Mouse (Mus musculus): ENCODE measurements around the gene Nol12. TPM values are rescaled to one million over a fixed set of nuclear protein-coding genes. Genes with fewer than 3 reads are reported as not detected.

The Nol12 gene
- total and polyA plus RNA-seq, 3 experiments = 13.7 to 91.1 (median 33.2) TPM

GRCm38 (mm10) chr15:78923585-78923984 lies 11.1 kb upstream of the Nol12 start:
- in situ Hi-C loops (cut with MboI; ENCODE audit: low pct_ligation_motif_present, low pct_unique_long_range_greater_than_20kb, low sequenced_read_pairs) (loop anchor here (25.0 kb wide), 1 partner anchor 414 kb away; the partner anchor contains the start of genes Maff and Pla2g6), dilution Hi-C loops (cut with MboI; ENCODE audit: extremely low pct_ligation_motif_present, extremely low pct_unique_long_range_greater_than_20kb, low sequenced_read_pairs) (no loop called here)
- H3K27ac ChIP-seq (ENCODE audit: insufficient read depth, low read depth) = peak overlapping the region; percentile 68

GRCm38 (mm10) chr15:78925129-78925528 lies 9.6 kb upstream of the Nol12 start:
- dilution Hi-C loops (cut with MboI; ENCODE audit: extremely low pct_ligation_motif_present, extremely low pct_unique_long_range_greater_than_20kb, low sequenced_read_pairs) (no loop called here), in situ Hi-C loops (cut with MboI; ENCODE audit: low pct_ligation_motif_present, low pct_unique_long_range_greater_than_20kb, low sequenced_read_pairs) (no loop called here)
- Histone ChIP-seq H3K79me2 (replicated peaks; ENCODE audit: control insufficient read depth, extremely low read depth, insufficient read depth, poor library complexity, severe bottlenecking) (peaks cover 4% of the 10 kb centered on the region; the same call in 1 of the 2 replicates), H3K27ac (ENCODE audit: insufficient read depth, low read depth) (peak overlapping the region; percentile 70), H3K9me3 (replicated peaks; ENCODE audit: low read length) (peaks cover 3% of the 10 kb centered on the region), H3K4me1 (ENCODE audit: control insufficient read depth in 1 of 2, insufficient read depth in 2 of 2) (peaks cover 33 to 63% of the 10 kb centered on the region in 2 experiments), H3K4me3 (replicated peaks in 1 of 3; ENCODE audit: low read depth in 2 of 3, low read length in 2 of 3, poor library complexity in 1 of 3) (no peak overlapping the region), H3K9ac (ENCODE audit: insufficient read depth, low read depth) (no peak overlapping the region), H3K36me3 (replicated peaks in 1 of 2; ENCODE audit: control insufficient read depth in 1 of 2, insufficient read depth in 1 of 2, low read length in 1 of 2) (peaks cover 10 to 19% of the 10 kb centered on the region in 2 experiments), H3K4me2 (ENCODE audit: insufficient read depth, low read depth, poor library complexity, severe bottlenecking) (no peak overlapping the region), H3K27me3 (replicated peaks) (no peaks in the 10 kb centered on the region)
- TF ChIP-seq KAT2A (IDR thresholded peaks at IDR 0.05; ENCODE audit: insufficient replicate concordance, low read length) (no peak), MXI1 (IDR thresholded peaks at IDR 0.05; ENCODE audit: low read depth, low read length) (no peak), TCF12 (IDR thresholded peaks at IDR 0.05; ENCODE audit: low read depth, low read length) (no peak), ZKSCAN1 (IDR thresholded peaks at IDR 0.05; ENCODE audit: borderline replicate concordance, low read depth, low read length) (no peak), MEF2A (IDR thresholded peaks at IDR 0.05; ENCODE audit: borderline replicate concordance, low read depth, low read length) (no peak), ZNF384 (IDR thresholded peaks at IDR 0.05; ENCODE audit: low read depth, low read length) (no peak), SMC3 (IDR thresholded peaks at IDR 0.05; ENCODE audit: low read depth, low read length) (no peak), USF2 (conservative IDR thresholded peaks at IDR 0.05; ENCODE audit: low read depth, low read length) (no peak), TBP (conservative IDR thresholded peaks at IDR 0.05; ENCODE audit: low read depth, low read length) (no peak), USF1 (IDR thresholded peaks at IDR 0.05; ENCODE audit: low read depth, low read length) (no peak), JUND (conservative IDR thresholded peaks at IDR 0.05; ENCODE audit: low read depth, low read length) (no peak), RAD21 (IDR thresholded peaks at IDR 0.05; ENCODE audit: low read depth, low read length) (no peak), GABPA (IDR thresholded peaks at IDR 0.05; ENCODE audit: insufficient replicate concordance, low read depth, low read length) (no peak)
- DNase-seq (ENCODE audit: extremely low read depth) = no peak

More at GRCm38 (mm10) chr15:78923585-78923984, 11.1 kb upstream of the Nol12 start:
- H3K36me3 ChIP-seq (replicated peaks in 1 of 2; ENCODE audit: control insufficient read depth in 1 of 2, insufficient read depth in 1 of 2, low read length in 1 of 2) = peaks cover 0 to 14% of the 10 kb centered on the region in 2 experiments
- H3K4me3 ChIP-seq (replicated peaks in 1 of 3; ENCODE audit: low read depth in 2 of 3, low read length in 2 of 3, poor library complexity in 1 of 3) = peak overlapping the region; percentile 17 to 49 (median 29)
- TF ChIP-seq TBP (conservative IDR thresholded peaks at IDR 0.05; ENCODE audit: low read depth, low read length) (peak; percentile 45; the same call in 1 of the 2 replicates), ETS1 (conservative IDR thresholded peaks at IDR 0.05; ENCODE audit: low read depth, low read length) (peak; percentile 67), SMC3 (IDR thresholded peaks at IDR 0.05; ENCODE audit: low read depth, low read length) (no peak), EP300 (IDR thresholded peaks at IDR 0.05; ENCODE audit: low read length) (peak; percentile 47; the same call in 1 of the 2 replicates), NRF1 (IDR thresholded peaks at IDR 0.05; ENCODE audit: low read depth, low read length) (0 out of 2 replicates have a peak, but pooled peaks have one; percentile 20), KAT2A (IDR thresholded peaks at IDR 0.05; ENCODE audit: insufficient replicate concordance, low read length) (no peak), HCFC1 (IDR thresholded peaks at IDR 0.05; ENCODE audit: low read depth, low read length) (no peak; the same call in 1 of the 2 replicates), TCF12 (IDR thresholded peaks at IDR 0.05; ENCODE audit: low read depth, low read length) (peak; percentile 84), POLR2A (IDR thresholded peaks at IDR 0.05; ENCODE audit: low read depth, low read length) (peak; percentile 78), MAZ (IDR thresholded peaks at IDR 0.05; ENCODE audit: low read depth, low read length) (no peak), ZC3H11A (IDR thresholded peaks at IDR 0.05; ENCODE audit: low read depth, low read length) (no peak), POLR2AphosphoS2 (IDR thresholded peaks at IDR 0.05; ENCODE audit: low read depth, low read length) (no peak; the same call in 1 of the 2 replicates), BHLHE40 (IDR thresholded peaks at IDR 0.05; ENCODE audit: low read depth, low read length) (peak; percentile 32), CHD2 (IDR thresholded peaks at IDR 0.05; ENCODE audit: low read length) (no peak), NELFE (IDR thresholded peaks at IDR 0.05; ENCODE audit: low read depth, low read length) (peak; percentile 66), RAD21 (IDR thresholded peaks at IDR 0.05; ENCODE audit: low read depth, low read length) (no peak), PAX5 (IDR thresholded peaks at IDR 0.05; ENCODE audit: low read length) (no peak), CTCF (conservative IDR thresholded peaks at IDR 0.05 in 1 of 2, IDR thresholded peaks at IDR 0.05 in 1 of 2; ENCODE audit: low read depth in 2 of 2, low read length in 2 of 2) (no peak), GABPA (IDR thresholded peaks at IDR 0.05; ENCODE audit: insufficient replicate concordance, low read depth, low read length) (no peak), IRF4 (IDR thresholded peaks at IDR 0.05; ENCODE audit: low read depth, low read length) (peak; percentile 42; the same call in 1 of the 2 replicates), SIN3A (IDR thresholded peaks at IDR 0.05; ENCODE audit: low read length) (no peak; the same call in 1 of the 2 replicates), CHD1 (IDR thresholded peaks at IDR 0.05; ENCODE audit: low read depth, low read length) (no peak), MAX (IDR thresholded peaks at IDR 0.05; ENCODE audit: low read length) (no peak), ELF1 (IDR thresholded peaks at IDR 0.05; ENCODE audit: low read depth, low read length) (no peak), MEF2A (IDR thresholded peaks at IDR 0.05; ENCODE audit: borderline replicate concordance, low read depth, low read length) (peak; percentile 39; the same call in 1 of the 2 replicates)
- peak overlapping the region; percentile 42 for H3K4me2 ChIP-seq (ENCODE audit: insufficient read depth, low read depth, poor library complexity, severe bottlenecking)
- H3K9me3 ChIP-seq (replicated peaks; ENCODE audit: low read length) = peaks cover 3% of the 10 kb centered on the region
- H3K79me2 ChIP-seq (replicated peaks; ENCODE audit: control insufficient read depth, extremely low read depth, insufficient read depth, poor library complexity, severe bottlenecking) = peaks cover 4% of the 10 kb centered on the region; the same call in 1 of the 2 replicates
- H3K9ac ChIP-seq (ENCODE audit: insufficient read depth, low read depth) = peak overlapping the region; percentile 36
- H3K4me1 ChIP-seq (ENCODE audit: control insufficient read depth in 1 of 2, insufficient read depth in 2 of 2) = peaks cover 33 to 68% of the 10 kb centered on the region in 2 experiments
- no peaks in the 10 kb centered on the region for H3K27me3 ChIP-seq (replicated peaks)
- peak; percentile 89 for DNase-seq (ENCODE audit: extremely low read depth)
